Mouse (Mus musculus): ENCODE measurements around the gene Zfp488.

DNA sequence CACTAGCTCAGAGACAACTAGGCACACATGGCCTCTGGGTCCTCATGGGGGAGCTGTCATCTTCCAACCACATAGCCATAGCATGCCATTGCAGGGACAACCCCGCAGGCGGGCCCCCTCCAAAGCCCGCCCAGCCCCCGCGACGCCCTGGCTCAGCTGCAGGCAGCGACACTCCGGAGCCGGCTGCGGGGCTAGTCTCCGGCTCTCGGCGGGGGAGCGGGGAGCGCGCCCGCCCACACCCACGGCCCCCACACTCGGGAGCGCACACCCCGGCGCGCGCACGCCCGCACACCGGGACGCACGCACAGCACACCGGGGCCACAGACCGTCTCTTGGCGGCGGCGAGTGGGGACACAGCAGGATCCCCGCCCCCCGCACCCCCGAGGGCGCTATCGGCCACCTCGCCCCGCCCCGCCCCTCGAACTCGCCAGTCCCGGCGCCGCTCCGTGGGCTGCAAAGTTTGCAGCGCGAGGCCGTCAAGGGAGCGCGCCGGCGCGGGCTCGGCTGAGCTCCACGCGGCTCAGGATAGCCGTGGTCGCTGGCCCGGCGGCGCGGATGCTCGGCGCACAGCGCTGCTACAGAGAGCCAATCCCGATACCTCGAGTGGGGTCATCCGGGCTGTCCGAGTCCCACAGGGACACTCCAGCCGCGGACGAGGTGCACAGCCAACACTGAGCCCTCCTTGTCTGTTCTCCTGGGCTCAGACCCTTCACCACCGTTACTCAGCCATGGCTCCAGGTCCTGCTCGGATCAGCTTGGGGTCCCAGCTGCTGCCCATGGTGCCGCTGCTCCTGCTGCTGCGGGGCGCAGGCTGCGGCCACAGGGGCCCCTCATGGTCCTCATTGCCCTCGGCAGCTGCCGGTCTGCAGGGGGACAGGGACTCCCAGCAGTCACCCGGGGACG lies 55.1 kb downstream of the Zfp488 start, which contains the start of gene Gdf10:
- TF ChIP-seq POLR2A (IDR thresholded peaks at IDR 0.05; ENCODE audit: low read depth, low read length) = no peak
- TF ChIP-seq CTCF (IDR thresholded peaks at IDR 0.05; ENCODE audit: extremely low read depth, insufficient read length, insufficient replicate concordance, low read depth, low read length) = no peak
